In genomic region chr4:134631471-134632130, GRCm38 (mm10) we compare ENCODE assay signal across 9 mouse cellular contexts.
DNase-seq lines count a peak whose midpoint lies in the region; ATAC-seq and TF ChIP-seq lines count a peak whose summit lies in the region.
"Had no signal": no experiment of that assay in that cellular context is flagged by ENCODE, and none has a peak within 500 bp of the region (broad histone marks: within the 10 kb centered on the region; RNA-seq: fewer than 3 reads in every experiment).

No protein-coding gene starts in this region.

- no peaks in the 10 kb centered on the region for H3K27me3 ChIP-seq in lung, embryonic 16.5 days (ENCODE audit: control insufficient read depth, insufficient read depth, low read depth, low read length)
- H3K27me3 ChIP-seq in forebrain, postnatal 0 days (ENCODE audit: insufficient read depth, low read length): no peaks in the 10 kb centered on the region
- no peaks in the 10 kb centered on the region for H3K27me3 ChIP-seq in hindbrain, embryonic 15.5 days
- H3K27me3 ChIP-seq: lung, embryonic 15.5 days had no signal

- TF ChIP-seq CTCF in forebrain, postnatal 0 days (IDR thresholded peaks at IDR 0.05; ENCODE audit: low read depth): no peak

- no peak overlapping the region for H3K4me2 ChIP-seq in lung, embryonic 16.5 days (ENCODE audit: low read depth, low read length)
- 0 out of 2 replicates have a peak overlapping the region, but pooled peaks have one; percentile 4 for H3K4me2 ChIP-seq in forebrain, postnatal 0 days (ENCODE audit: low read depth)
- H3K4me2 ChIP-seq in hindbrain, embryonic 15.5 days: no peak overlapping the region
- H3K4me2 ChIP-seq: lung, embryonic 15.5 days had no signal

- no peak overlapping the region for H3K9ac ChIP-seq in lung, embryonic 16.5 days (ENCODE audit: low read length)
- no peak overlapping the region for H3K9ac ChIP-seq in forebrain, postnatal 0 days
- H3K9ac ChIP-seq in hindbrain, embryonic 15.5 days: no peak overlapping the region
- H3K9ac ChIP-seq: lung, embryonic 15.5 days had no signal

- peaks cover 18% of the 10 kb centered on the region for H3K4me1 ChIP-seq in lung, embryonic 16.5 days (replicated peaks; ENCODE audit: control insufficient read depth, insufficient read depth, low read length)
- H3K4me1 ChIP-seq in forebrain, postnatal 0 days (ENCODE audit: insufficient read depth): peaks cover 10% of the 10 kb centered on the region; the same call in 1 of the 2 replicates
- H3K4me1 ChIP-seq in hindbrain, embryonic 15.5 days (replicated peaks): peaks cover 56% of the 10 kb centered on the region

- no peak overlapping the region for H3K4me3 ChIP-seq in lung, embryonic 16.5 days (ENCODE audit: low read length)
- no peak overlapping the region for H3K4me3 ChIP-seq in forebrain, postnatal 0 days (ENCODE audit: low read depth, low read length)
- no peak overlapping the region for H3K4me3 ChIP-seq in hindbrain, embryonic 15.5 days
- H3K4me3 ChIP-seq in macrophage (ENCODE audit: inconsistent target): no peak overlapping the region
- H3K4me3 ChIP-seq: lung, embryonic 15.5 days had no signal

- no peaks in the 10 kb centered on the region for H3K36me3 ChIP-seq in lung, embryonic 16.5 days (ENCODE audit: control insufficient read depth, insufficient read depth, low read length)
- no peaks in the 10 kb centered on the region for H3K36me3 ChIP-seq in forebrain, postnatal 0 days (ENCODE audit: insufficient read depth)
- H3K36me3 ChIP-seq in hindbrain, embryonic 15.5 days: no peaks in the 10 kb centered on the region
- no peaks in the 10 kb centered on the region for H3K36me3 ChIP-seq in macrophage (ENCODE audit: inconsistent target)
- H3K36me3 ChIP-seq: lung, embryonic 15.5 days had no signal

- DNase-seq in lung, postnatal 4 days: no peak
- peak; percentile 79 for DNase-seq in forebrain, postnatal 0 days
- no peak for DNase-seq in spleen, adult 12 weeks (ENCODE audit: low spot score)
- no peak for DNase-seq in adrenal gland, postnatal 25 days
- no peak for DNase-seq in B cell, adult 2 months

- H3K27ac ChIP-seq in lung, embryonic 16.5 days (ENCODE audit: low read length): peak overlapping the region; percentile 60
- peak overlapping the region; percentile 69 for H3K27ac ChIP-seq in forebrain, postnatal 0 days (ENCODE audit: low read depth, low read length)
- peak overlapping the region; percentile 73 for H3K27ac ChIP-seq in hindbrain, embryonic 15.5 days (replicated peaks)
- H3K27ac ChIP-seq in macrophage: peak overlapping the region; percentile 98

- no peaks in the 10 kb centered on the region for H3K9me3 ChIP-seq in lung, embryonic 16.5 days (ENCODE audit: control insufficient read depth, low read length)
- H3K9me3 ChIP-seq in forebrain, postnatal 0 days (ENCODE audit: low read length): no peaks in the 10 kb centered on the region
- no peaks in the 10 kb centered on the region for H3K9me3 ChIP-seq in hindbrain, embryonic 15.5 days
- H3K9me3 ChIP-seq: lung, embryonic 15.5 days had no signal

- peaks cover 94% of the 10 kb centered on the region for H3K79me2 ChIP-seq in macrophage (ENCODE audit: inconsistent target)

- ATAC-seq in lung, embryonic 16.5 days (ENCODE audit: low read depth): no peak
- ATAC-seq in forebrain, postnatal 0 days: peak; percentile 77
- no peak for ATAC-seq in hindbrain, embryonic 15.5 days (ENCODE audit: low FRiP score, low read depth)

- 76% methylated on average over 14 of the region's 14 CpGs for WGBS in lung, embryonic 16.5 days
- WGBS in forebrain, postnatal 0 days: 12% methylated on average over 14 of the region's 14 CpGs
- WGBS in hindbrain, embryonic 15.5 days: 21% methylated on average over 14 of the region's 14 CpGs
- whole genome bisulfite sequencing in macrophage (ENCODE audit: missing documents): 96% methylated on average over 13 of the region's 14 CpGs
